Mouse (Mus musculus) lung, adult 2 months (tissue): ENCODE measurements around the gene Epsti1.

ENCODE experiments used
- CTCF ChIP-seq: fragments of 200-500 bp; IDR thresholded peaks from 2 replicates; pipeline ENCODE4 v1.5.1; 2011; ENCODE audit warnings: mild to moderate bottlenecking, low read length, control low read depth; ENCODE audit not compliant: insufficient read depth
- POLR2A ChIP-seq: fragments of 200-500 bp; IDR thresholded peaks from 2 replicates; pipeline ENCODE4 v1.6.1; 2011; ENCODE audit warnings: low read depth, mild to moderate bottlenecking, control low read depth, low read length, borderline replicate concordance; ENCODE audit errors: extremely low read depth

- TF ChIP-seq POLR2A = no peak
- TF ChIP-seq CTCF = no peak
Measured at GRCm38 (mm10) chr14:77942235-77942634, 38.2 kb downstream of the Epsti1 start.
